Mouse (Mus musculus): ENCODE results near the gene Dyrk1a. TPM values are rescaled to one million over a fixed set of nuclear protein-coding genes. Genes with fewer than 3 reads are reported as not detected.

Gene Dyrk1a
- polyA plus RNA-seq, 1 experiment from 2014 or later = 9.5 TPM

Other genes starting within 250 kb of the Dyrk1a start
- gene Ripply3, start 241.6 kb upstream of the Dyrk1a start, polyA plus RNA-seq (2015; fragmentation: Nextera tagmentation; extraction: Ambion mirVana) = 0.81 and 0.88 TPM in 2 replicates
- 804 and 915 TPM in 2 replicates for gene Ttc3, start 199.4 kb upstream of the Dyrk1a start, polyA plus RNA-seq (2015; fragmentation: Nextera tagmentation; extraction: Ambion mirVana)
- 119 and 129 TPM in 2 replicates for gene Pigp, start 198.2 kb upstream of the Dyrk1a start, polyA plus RNA-seq (2015; fragmentation: Nextera tagmentation; extraction: Ambion mirVana)
- 90.0 and 93.4 TPM in 2 replicates for gene Vps26c, start 43.2 kb upstream of the Dyrk1a start, polyA plus RNA-seq (2015; fragmentation: Nextera tagmentation; extraction: Ambion mirVana)